Mouse (Mus musculus): ENCODE results near the gene Olfr1252. TPM values are rescaled to one million over a fixed set of nuclear protein-coding genes. Genes with fewer than 3 reads are reported as not detected.

Gene Olfr1252
- polyA plus RNA-seq (2014; fragmentation: Nextera tagmentation; extraction: Ambion mirVana), result not detected in 2 replicates

GRCm38 (mm10) chr2:89724912-89725311, at the start of gene Olfr1252:
Gene Olfr1252 (minus strand): TSS chr2:89725012.
- Histone ChIP-seq H3K4me1 (ENCODE audit: control insufficient read depth, insufficient read depth, low read length) (no peaks in the 10 kb centered on the region), H3K4me2 (replicated peaks; ENCODE audit: low read depth, low read length) (no peak within 1 kb of the TSS), H3K9me3 (ENCODE audit: control insufficient read depth, low read length) (no peaks in the 10 kb centered on the region), H3K9ac (ENCODE audit: low read depth, low read length) (no peak within 1 kb of the TSS), H3K36me3 (ENCODE audit: control insufficient read depth, insufficient read depth, low read length) (no peaks in the 10 kb centered on the region), H3K27me3 (ENCODE audit: control insufficient read depth, insufficient read depth, low read length) (no peaks in the 10 kb centered on the region), H3K4me3 (ENCODE audit: low read length) (no peak within 1 kb of the TSS), H3K27ac (ENCODE audit: low read depth, low read length) (no peak within 1 kb of the TSS)
- WGBS, result 61% methylated on average over 1 of the region's 1 CpGs
- no peak for ATAC-seq (ENCODE audit: low FRiP score, low TSS enrichment)

DNA sequence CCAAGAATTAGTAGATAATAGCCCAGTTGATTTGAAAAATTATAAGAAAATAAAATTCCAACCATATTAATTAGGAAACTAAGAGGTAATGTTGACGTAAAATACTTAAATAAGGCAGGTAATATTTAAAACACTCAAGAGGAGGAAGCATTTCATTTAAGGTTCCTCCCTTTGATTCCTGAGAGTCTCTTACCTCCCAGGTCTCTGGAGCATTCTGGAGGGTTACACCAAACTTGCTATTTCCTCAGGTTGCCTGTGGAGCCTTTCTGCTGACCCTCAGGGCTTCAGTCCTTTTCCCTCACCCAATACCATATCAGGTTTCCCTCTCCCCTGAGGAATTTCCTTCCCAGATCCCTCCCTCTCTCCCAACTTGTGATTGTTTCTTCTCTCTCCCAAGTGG, 32.2 kb upstream of the Olfr1252 start, which contains the start of gene Olfr1253:
TSS of gene Olfr1253 (minus strand) at position 101 of the 400 bp plus-strand sequence.
- Histone ChIP-seq H3K9me3 (ENCODE audit: control insufficient read depth, low read length) (no peaks in the 10 kb centered on the region), H3K27ac (ENCODE audit: low read depth, low read length) (no peak within 1 kb of the TSS), H3K4me2 (replicated peaks; ENCODE audit: low read depth, low read length) (no peak within 1 kb of the TSS), H3K4me1 (ENCODE audit: control insufficient read depth, insufficient read depth, low read length) (no peaks in the 10 kb centered on the region), H3K36me3 (ENCODE audit: control insufficient read depth, insufficient read depth, low read length) (no peaks in the 10 kb centered on the region), H3K4me3 (ENCODE audit: low read length) (no peak within 1 kb of the TSS), H3K9ac (ENCODE audit: low read depth, low read length) (no peak within 1 kb of the TSS), H3K27me3 (ENCODE audit: control insufficient read depth, insufficient read depth, low read length) (no peaks in the 10 kb centered on the region)
- WGBS, result 91% methylated on average over 1 of the region's 1 CpGs
- no peak for ATAC-seq (ENCODE audit: low FRiP score, low TSS enrichment)

DNA sequence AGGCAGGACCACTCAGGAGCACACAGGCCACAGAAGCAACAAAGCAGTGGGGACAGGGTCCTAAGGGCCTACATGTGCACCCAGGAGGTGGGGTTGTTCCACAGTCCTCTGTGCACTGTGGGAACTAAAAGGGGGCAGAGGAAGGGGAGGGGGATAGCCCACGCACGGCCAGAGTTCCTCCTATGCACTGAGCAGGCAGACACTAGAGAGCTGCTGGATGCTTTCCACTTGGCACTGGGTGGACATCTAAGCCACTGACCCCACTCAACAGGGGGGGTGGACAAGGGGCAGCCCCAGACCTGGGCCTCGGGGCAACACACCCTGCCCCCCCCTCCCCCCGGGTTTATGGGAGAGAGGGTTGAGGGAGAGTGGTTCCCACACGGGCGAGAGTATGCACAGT, 32.8 kb downstream of the Olfr1252 start:
- H3K9ac ChIP-seq (ENCODE audit: low read depth, low read length), result no peak overlapping the region
- no peaks in the 10 kb centered on the region for H3K4me1 ChIP-seq (ENCODE audit: control insufficient read depth, insufficient read depth, low read length)
- H3K4me3 ChIP-seq (ENCODE audit: low read length), result no peak overlapping the region
- 82% methylated on average over 6 of the region's 6 CpGs for WGBS
- no peaks in the 10 kb centered on the region for H3K9me3 ChIP-seq (ENCODE audit: control insufficient read depth, low read length)
- no peak overlapping the region for H3K27ac ChIP-seq (ENCODE audit: low read depth, low read length)
- H3K36me3 ChIP-seq (ENCODE audit: control insufficient read depth, insufficient read depth, low read length), result no peaks in the 10 kb centered on the region
- no peak for ATAC-seq (ENCODE audit: low FRiP score, low TSS enrichment)
- no peaks in the 10 kb centered on the region for H3K27me3 ChIP-seq (ENCODE audit: control insufficient read depth, insufficient read depth, low read length)
- H3K4me2 ChIP-seq (replicated peaks; ENCODE audit: low read depth, low read length), result no peak overlapping the region

GRCm38 (mm10) chr2:89671836-89672235, 53.0 kb downstream of the Olfr1252 start, which contains the start of gene Olfr1251:
Gene Olfr1251 (minus strand): TSS chr2:89671936.
- ATAC-seq (ENCODE audit: low FRiP score, low TSS enrichment), result no peak

More at GRCm38 (mm10) chr2:89671836-89672235, 53.0 kb downstream of the Olfr1252 start, which contains the start of gene Olfr1251:
- Histone ChIP-seq H3K4me3 (ENCODE audit: low read length) (no peak within 1 kb of the TSS), H3K4me2 (replicated peaks; ENCODE audit: low read depth, low read length) (no peak within 1 kb of the TSS), H3K36me3 (ENCODE audit: control insufficient read depth, insufficient read depth, low read length) (no peaks in the 10 kb centered on the region), H3K9me3 (ENCODE audit: control insufficient read depth, low read length) (no peaks in the 10 kb centered on the region), H3K27ac (ENCODE audit: low read depth, low read length) (no peak within 1 kb of the TSS), H3K9ac (ENCODE audit: low read depth, low read length) (no peak within 1 kb of the TSS), H3K27me3 (ENCODE audit: control insufficient read depth, insufficient read depth, low read length) (no peaks in the 10 kb centered on the region), H3K4me1 (ENCODE audit: control insufficient read depth, insufficient read depth, low read length) (no peaks in the 10 kb centered on the region)

Other genes with a start within 250 kb of the Olfr1252 start
- not detected in 2 replicates for gene Olfr1241, start 237.9 kb downstream of the Olfr1252 start, polyA plus RNA-seq (2014; fragmentation: Nextera tagmentation; extraction: Ambion mirVana)
- not detected in 2 replicates for gene Olfr1242, start 226.7 kb downstream of the Olfr1252 start, polyA plus RNA-seq (2014; fragmentation: Nextera tagmentation; extraction: Ambion mirVana)
- gene Olfr1243, start 193.5 kb downstream of the Olfr1252 start, polyA plus RNA-seq (2014; fragmentation: Nextera tagmentation; extraction: Ambion mirVana), result not detected in 2 replicates
- not detected in 2 replicates for gene Olfr1245, start 146.6 kb downstream of the Olfr1252 start, polyA plus RNA-seq (2014; fragmentation: Nextera tagmentation; extraction: Ambion mirVana)
- gene Olfr1246, start 131.9 kb downstream of the Olfr1252 start, polyA plus RNA-seq (2014; fragmentation: Nextera tagmentation; extraction: Ambion mirVana), result not detected in 2 replicates
- gene Olfr1247, start 110.9 kb downstream of the Olfr1252 start, polyA plus RNA-seq (2014; fragmentation: Nextera tagmentation; extraction: Ambion mirVana), result not detected in 2 replicates
- not detected in 2 replicates for gene Olfr1248, start 106.8 kb downstream of the Olfr1252 start, polyA plus RNA-seq (2014; fragmentation: Nextera tagmentation; extraction: Ambion mirVana)
- gene Olfr1249, start 90.0 kb downstream of the Olfr1252 start, polyA plus RNA-seq (2014; fragmentation: Nextera tagmentation; extraction: Ambion mirVana), result not detected in 2 replicates
- not detected in 2 replicates for gene Olfr1250, start 63.5 kb downstream of the Olfr1252 start, polyA plus RNA-seq (2014; fragmentation: Nextera tagmentation; extraction: Ambion mirVana)
- gene Olfr1251, start 53.1 kb downstream of the Olfr1252 start, polyA plus RNA-seq (2014; fragmentation: Nextera tagmentation; extraction: Ambion mirVana), result not detected in 2 replicates
- gene Olfr1253, start 32.1 kb upstream of the Olfr1252 start, polyA plus RNA-seq (2014; fragmentation: Nextera tagmentation; extraction: Ambion mirVana), result not detected in 2 replicates
- gene Olfr1254, start 68.6 kb upstream of the Olfr1252 start, polyA plus RNA-seq (2014; fragmentation: Nextera tagmentation; extraction: Ambion mirVana), result not detected in 2 replicates
- gene Olfr1255, start 87.0 kb upstream of the Olfr1252 start, polyA plus RNA-seq (2014; fragmentation: Nextera tagmentation; extraction: Ambion mirVana), result not detected in 2 replicates
- not detected in 2 replicates for gene Olfr1256, start 116.5 kb upstream of the Olfr1252 start, polyA plus RNA-seq (2014; fragmentation: Nextera tagmentation; extraction: Ambion mirVana)
- gene Olfr48, start 123.2 kb upstream of the Olfr1252 start, polyA plus RNA-seq (2014; fragmentation: Nextera tagmentation; extraction: Ambion mirVana), result not detected in 2 replicates
- not detected in 2 replicates for gene Olfr1257, start 153.4 kb upstream of the Olfr1252 start, polyA plus RNA-seq (2014; fragmentation: Nextera tagmentation; extraction: Ambion mirVana)
- not detected in 2 replicates for gene Olfr1258, start 202.3 kb upstream of the Olfr1252 start, polyA plus RNA-seq (2014; fragmentation: Nextera tagmentation; extraction: Ambion mirVana)
- gene Olfr1259, start 223.7 kb upstream of the Olfr1252 start, polyA plus RNA-seq (2014; fragmentation: Nextera tagmentation; extraction: Ambion mirVana), result not detected in 2 replicates
- gene Olfr1260, start 249.3 kb upstream of the Olfr1252 start, polyA plus RNA-seq (2014; fragmentation: Nextera tagmentation; extraction: Ambion mirVana), result not detected in 2 replicates

Data from kidney, embryonic 14.5 days (tissue).